Mouse (Mus musculus): ENCODE data around the gene Teddm3.
"Not testable (repeated sequence)": the region's sequence is repeated elsewhere in the genome, so short reads cannot be mapped to it uniquely, and the experiment has no call there.

The Teddm3 gene

GRCm38 (mm10) chr16:21153900-21154299 lies at the start of gene Teddm3:
Gene Teddm3 (minus strand): TSS chr16:21154000.
- DNase-seq (ENCODE audit: low spot score in 2 of 2): not testable (repeated sequence)

DNA sequence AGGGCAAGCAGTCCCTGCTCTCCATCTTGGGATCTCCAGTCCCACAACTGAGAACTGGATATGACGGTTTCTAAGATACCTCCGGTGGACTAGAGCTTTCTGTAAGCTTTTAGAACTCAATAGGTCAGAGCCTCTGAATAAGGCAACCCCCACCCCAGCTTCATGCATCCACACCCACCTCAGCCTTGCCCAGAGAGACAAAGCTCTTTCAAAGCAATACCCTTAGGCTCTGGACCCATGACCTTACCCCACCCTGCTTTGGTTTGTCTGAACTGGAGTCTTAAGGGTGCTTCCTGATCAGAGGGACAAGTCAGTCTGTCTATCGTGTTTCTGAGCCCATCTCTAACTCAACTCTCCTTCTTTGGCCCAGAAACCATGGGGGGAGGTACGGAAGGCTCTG lies 48.9 kb upstream of the Teddm3 start:
- no peak for DNase-seq (ENCODE audit: low spot score in 2 of 2)

DNA sequence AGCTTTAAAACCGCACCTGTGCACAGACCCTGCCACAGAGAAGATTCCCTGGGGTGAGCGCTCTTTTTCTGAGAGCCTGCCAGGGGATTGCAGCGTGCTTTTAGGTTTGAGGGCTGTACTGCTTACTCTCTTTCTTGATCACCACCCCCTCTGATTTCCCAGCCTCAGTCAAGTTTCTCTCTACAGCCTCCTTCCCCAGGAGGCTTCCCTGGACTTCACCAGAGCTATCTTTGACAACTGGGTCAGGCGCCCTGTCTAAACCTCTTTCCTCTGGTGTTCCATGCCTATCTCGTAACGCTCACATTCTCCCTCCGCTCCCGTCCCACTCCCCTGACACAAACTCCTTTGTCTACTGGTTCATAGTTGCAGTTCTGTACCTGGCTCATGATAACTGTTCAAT lies 45.6 kb upstream of the Teddm3 start:
- DNase-seq (ENCODE audit: low spot score in 2 of 2): no peak

DNA sequence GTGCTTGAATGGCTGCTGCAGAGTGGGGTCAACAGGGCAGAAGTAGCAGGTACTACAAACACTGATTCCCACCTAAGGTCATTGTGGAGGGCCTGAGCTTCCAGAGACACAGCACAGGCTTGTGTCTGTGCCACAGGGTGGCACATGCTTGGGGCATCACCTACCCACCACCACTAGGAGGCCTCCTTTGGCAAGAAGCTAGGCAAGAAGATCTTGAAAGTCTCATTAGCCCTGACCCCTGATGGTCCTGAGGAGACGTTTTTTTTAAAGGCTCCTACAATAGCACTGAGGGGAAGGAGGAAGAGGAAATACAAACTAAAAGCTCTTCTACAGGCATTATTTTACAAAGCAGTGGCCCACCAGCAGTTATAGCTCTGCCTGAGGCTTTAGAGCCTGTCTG lies 44.7 kb upstream of the Teddm3 start:
- no peak for DNase-seq (ENCODE audit: low spot score in 2 of 2)

DNA sequence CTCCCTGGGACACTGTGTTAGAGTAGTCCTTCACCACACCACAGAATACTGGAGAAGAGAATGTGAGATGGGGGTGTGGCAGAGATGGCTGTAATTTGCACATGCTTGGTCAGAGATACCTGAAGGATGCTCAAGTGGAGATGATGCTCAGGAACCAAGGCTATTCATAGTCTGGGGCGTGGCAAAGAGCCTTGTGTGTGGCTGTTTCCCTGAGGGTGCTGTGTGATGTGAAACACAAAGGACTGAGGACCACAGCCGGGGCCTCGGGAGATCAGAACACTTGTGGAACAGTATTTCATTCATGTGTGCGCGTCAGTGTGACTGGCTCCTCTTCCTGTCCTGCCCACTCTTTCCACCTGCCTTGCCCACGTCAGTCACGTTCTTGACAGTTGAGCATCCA lies 44.2 kb upstream of the Teddm3 start:
- DNase-seq (ENCODE audit: low spot score in 2 of 2): no peak

DNA sequence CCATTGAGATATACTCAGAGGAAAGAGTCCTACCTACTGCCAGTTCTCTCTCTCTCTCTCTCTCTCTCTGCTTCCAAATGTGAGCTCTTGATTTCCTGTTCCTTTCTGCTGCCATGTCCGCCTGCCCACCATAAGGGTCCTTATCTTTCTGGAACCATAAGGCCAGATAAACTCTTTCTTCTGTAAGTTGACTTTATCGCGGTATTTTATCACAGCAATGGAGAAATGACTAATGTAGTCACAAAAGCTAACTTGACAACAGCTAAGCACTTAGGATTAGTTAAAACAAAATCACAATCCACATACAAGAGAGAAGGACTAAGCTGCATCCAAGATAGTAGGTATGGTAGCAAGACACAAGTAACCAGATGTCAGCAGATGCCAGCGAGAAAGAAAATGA lies 43.7 kb upstream of the Teddm3 start:
- DNase-seq (ENCODE audit: low spot score in 2 of 2): no peak

- no peak for DNase-seq (ENCODE audit: low spot score in 2 of 2)
Observed at GRCm38 (mm10) chr16:21196576-21196975, 42.8 kb upstream of the Teddm3 start.

DNA sequence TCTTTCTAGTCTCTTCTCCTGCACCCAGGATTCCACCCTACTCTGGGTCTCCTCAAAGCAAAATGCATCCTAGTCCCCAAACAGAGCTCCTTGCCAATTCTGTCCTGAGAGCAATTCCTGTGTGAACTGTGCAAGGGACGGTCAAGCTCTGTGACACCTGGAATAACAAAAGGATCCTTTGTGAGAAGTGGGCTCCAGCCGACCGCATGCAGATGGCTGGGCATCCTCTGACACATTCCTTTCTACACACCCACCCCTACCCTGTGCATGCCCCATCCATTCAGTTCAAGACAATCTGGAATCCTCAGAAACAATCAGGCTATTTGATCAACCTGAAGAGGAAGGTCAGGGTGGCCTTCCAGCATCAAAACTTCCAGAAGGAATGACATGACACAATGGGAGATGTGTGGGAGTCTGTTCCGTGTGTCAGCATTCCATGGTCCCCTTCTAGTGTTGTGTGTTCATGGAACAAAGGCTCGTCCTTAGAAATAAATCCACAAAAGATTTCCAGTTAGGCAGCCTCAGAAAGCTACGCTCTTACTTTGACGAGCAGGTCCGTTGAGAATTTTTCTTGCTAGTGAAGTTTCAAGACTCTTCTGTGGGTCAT lies 41.6 kb upstream of the Teddm3 start:
- DNase-seq (ENCODE audit: low spot score in 2 of 2): no peak

- DNase-seq (ENCODE audit: low spot score in 2 of 2): no peak
Observed at GRCm38 (mm10) chr16:21194182-21194581, 40.4 kb upstream of the Teddm3 start.

GRCm38 (mm10) chr16:21192509-21193354 lies 38.9 kb upstream of the Teddm3 start:
- DNase-seq (ENCODE audit: low spot score in 2 of 2): no peak

- no peak for DNase-seq (ENCODE audit: low spot score in 2 of 2)
Observed at GRCm38 (mm10) chr16:21191569-21191968, 37.8 kb upstream of the Teddm3 start.

DNA sequence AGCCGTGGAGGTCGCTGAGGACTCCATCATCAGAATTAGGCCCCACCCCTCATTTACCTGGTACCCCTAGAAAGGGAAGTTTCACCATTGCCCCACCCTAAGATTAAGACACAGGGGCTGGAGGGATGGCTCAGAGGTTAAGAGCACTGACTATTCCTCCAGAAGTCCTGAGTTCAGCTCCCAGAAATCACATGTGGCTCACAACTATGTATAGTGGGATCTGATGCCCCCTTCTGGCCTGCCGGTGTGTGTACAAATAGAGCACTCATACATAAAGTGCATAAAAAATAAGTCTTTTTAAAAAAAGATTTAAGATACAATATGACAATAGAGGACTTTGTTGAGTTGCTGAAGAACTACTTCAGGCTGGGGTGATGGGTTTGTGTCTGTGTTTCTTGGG lies 34.5 kb upstream of the Teddm3 start:
- no peak for DNase-seq (ENCODE audit: low spot score in 2 of 2)

- no peak for DNase-seq (ENCODE audit: low spot score in 2 of 2)
Observed at GRCm38 (mm10) chr16:21187568-21187967, 33.8 kb upstream of the Teddm3 start.

DNA sequence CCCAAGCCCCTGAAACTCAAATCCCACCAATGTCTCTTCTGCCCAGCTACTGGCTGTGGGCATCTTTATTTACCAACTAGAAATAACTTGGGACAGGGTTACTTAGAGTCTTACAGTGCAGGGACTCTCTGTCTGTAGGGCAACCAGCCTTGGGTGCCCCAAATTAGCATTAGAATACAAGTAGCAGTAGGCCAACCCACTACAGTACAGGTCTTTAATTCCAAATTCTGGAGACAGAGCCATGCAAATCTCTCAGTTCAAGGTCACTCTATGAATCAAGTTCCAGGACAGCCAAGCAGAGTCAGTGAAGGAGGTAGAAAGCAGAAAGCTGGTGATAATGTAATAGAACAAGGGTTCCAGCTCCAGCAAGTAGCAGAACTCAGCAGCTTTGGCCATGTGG lies 30.9 kb upstream of the Teddm3 start:
- no peak for DNase-seq (ENCODE audit: low spot score in 2 of 2)

GRCm38 (mm10) chr16:21182108-21182507 lies 28.3 kb upstream of the Teddm3 start:
- no peak for DNase-seq (ENCODE audit: low spot score in 2 of 2)

- no peak for DNase-seq (ENCODE audit: low spot score in 2 of 2)
Observed at GRCm38 (mm10) chr16:21175236-21175635, 21.4 kb upstream of the Teddm3 start.

DNA sequence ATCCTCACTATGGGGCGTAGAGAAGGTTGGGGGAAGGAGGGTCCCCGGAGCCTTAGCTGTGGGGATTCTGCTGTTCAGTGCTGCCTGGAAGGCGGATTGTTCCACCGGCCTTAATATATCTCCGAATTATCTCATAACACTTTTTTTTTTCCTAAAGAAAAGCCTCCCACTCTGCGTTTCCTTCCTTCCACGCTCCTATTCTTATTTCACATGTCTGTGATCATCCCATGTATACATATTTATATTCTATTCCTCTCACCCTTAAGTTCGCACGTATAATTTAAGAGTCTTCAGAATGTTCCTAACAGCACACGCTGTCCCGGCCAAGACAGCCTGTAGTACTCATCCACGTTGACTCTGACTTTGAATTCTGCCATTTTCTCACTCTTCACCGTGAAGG lies 14.9 kb upstream of the Teddm3 start:
- no peak for DNase-seq (ENCODE audit: low spot score in 2 of 2)

GRCm38 (mm10) chr16:21165343-21166220 lies 11.8 kb upstream of the Teddm3 start:
- DNase-seq (ENCODE audit: low spot score in 2 of 2): peak in 1 of 2 experiments; percentile 7

- DNase-seq (ENCODE audit: low spot score in 2 of 2): not testable (repeated sequence)
Observed at GRCm38 (mm10) chr16:21163423-21163822, 9.6 kb upstream of the Teddm3 start.

- DNase-seq (ENCODE audit: low spot score in 2 of 2): not testable (repeated sequence)
Observed at GRCm38 (mm10) chr16:21159226-21159625, 5.4 kb upstream of the Teddm3 start.

DNA sequence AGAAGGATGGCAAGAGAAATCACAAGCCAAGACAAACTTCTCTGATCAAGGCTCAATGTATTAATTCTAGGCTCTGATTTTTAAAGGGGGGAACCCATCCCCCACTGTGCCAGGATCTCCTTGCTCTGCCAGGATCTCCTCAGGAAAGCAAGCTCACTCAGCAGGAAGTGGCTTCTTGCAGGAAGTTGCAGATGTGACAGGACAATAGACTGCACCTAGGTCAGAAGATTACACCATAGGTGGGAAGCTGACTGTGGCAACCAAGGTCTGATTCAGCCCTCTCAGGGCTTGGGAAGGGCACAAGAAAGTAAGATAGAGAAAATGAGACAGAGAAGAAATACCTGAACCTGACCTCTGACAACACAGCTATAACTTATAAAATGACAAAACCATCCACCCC lies 2.5 kb upstream of the Teddm3 start:
- not testable (repeated sequence) for DNase-seq (ENCODE audit: low spot score in 2 of 2)
